Mouse (Mus musculus): ENCODE results near the gene Ablim1. TPM values are rescaled to one million over a fixed set of nuclear protein-coding genes. Genes with fewer than 3 reads are reported as not detected.

Gene Ablim1
- polyA plus RNA-seq, 1 experiment from 2014 or later = 35.8 TPM

DNA sequence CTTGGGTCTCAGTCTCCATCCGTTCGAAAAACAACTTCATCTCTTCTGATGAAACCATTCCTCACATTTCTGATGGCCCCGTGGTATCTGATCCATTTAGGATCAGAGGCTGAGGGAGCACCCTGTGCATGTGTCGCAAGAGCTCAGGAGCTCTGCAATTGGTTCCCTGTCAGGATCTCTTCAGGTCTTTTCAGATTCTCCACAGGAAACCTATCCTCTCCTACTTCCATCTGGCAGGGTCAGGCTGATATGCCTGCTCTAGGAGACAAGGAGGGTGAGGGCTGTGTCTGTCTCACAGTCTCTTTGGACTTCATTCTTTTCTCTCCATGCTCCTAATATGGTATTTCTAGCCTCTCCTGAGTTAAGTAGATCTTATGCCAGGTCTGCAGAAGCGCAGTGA, 43.1 kb upstream of the Ablim1 start:
- H3K4me3 ChIP-seq (replicated peaks) = no peak overlapping the region
- H3K9me3 ChIP-seq (replicated peaks) = no peaks in the 10 kb centered on the region
- H3K4me2 ChIP-seq = 0 out of 2 replicates have a peak overlapping the region, but pooled peaks have one; percentile 79
- ATAC-seq (replicated peaks; ENCODE audit: low FRiP score) = no peak
- H3K9ac ChIP-seq = no peak overlapping the region
- H3K36me3 ChIP-seq = no peaks in the 10 kb centered on the region
- no peaks in the 10 kb centered on the region for H3K27me3 ChIP-seq
- 90% methylated on average over 5 of the region's 5 CpGs for WGBS
- H3K27ac ChIP-seq = peak overlapping the region; percentile 10; the same call in 1 of the 2 replicates
- H3K4me1 ChIP-seq = peaks cover 42% of the 10 kb centered on the region

DNA sequence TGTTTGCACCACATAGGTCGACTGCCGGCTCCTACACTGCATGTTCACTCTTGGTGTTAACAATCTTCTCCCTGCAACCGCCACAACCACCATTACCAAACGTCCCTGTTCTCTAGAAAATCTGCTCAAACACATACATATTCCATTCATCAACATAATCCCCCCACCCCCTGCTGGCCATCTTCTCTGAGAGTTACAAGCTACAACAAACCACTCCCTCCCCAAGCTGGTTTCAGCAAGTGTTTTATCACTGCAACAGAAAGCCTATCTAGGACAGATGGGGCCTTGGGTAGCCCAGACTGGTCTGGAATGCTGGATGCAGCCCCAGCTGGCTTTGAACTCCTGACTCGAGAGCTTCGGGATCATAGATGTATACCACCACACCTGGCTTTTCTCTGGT, 42.5 kb upstream of the Ablim1 start:
- Histone ChIP-seq H3K27me3 (no peaks in the 10 kb centered on the region), H3K27ac (no peak overlapping the region), H3K36me3 (no peaks in the 10 kb centered on the region), H3K9me3 (replicated peaks) (no peaks in the 10 kb centered on the region), H3K9ac (no peak overlapping the region), H3K4me1 (peaks cover 37% of the 10 kb centered on the region), H3K4me3 (replicated peaks) (no peak overlapping the region), H3K4me2 (no peak overlapping the region)
- WGBS = 89% methylated on average over 6 of the region's 6 CpGs
- no peak for ATAC-seq (replicated peaks; ENCODE audit: low FRiP score)

DNA sequence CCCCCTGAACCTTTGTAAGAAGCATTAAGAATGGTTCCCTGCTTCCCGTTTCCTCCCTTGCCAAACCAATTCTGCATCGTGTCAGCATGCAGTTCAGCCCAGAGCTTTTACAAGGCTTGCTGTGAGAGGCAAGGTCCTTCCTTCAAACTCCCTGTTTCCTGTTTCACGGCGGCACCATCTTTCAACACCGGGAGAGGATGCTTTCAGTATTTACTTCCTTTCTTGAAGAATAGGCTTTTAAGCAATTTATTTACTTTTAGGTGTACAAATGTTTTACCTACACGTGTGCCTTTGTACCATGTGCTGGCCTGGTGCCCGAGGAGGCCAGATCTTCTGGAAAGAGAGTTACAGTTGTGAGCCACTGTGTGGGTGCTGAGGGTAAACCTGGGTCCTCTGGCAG, 41.6 kb upstream of the Ablim1 start:
- Histone ChIP-seq H3K9ac (no peak overlapping the region), H3K9me3 (replicated peaks) (no peaks in the 10 kb centered on the region), H3K36me3 (no peaks in the 10 kb centered on the region), H3K27me3 (no peaks in the 10 kb centered on the region), H3K4me1 (peaks cover 37% of the 10 kb centered on the region), H3K4me2 (no peak overlapping the region), H3K4me3 (replicated peaks) (no peak overlapping the region), H3K27ac (peak overlapping the region; percentile 85)
- 61% methylated on average over 7 of the region's 7 CpGs for WGBS
- no peak for ATAC-seq (replicated peaks; ENCODE audit: low FRiP score)

- H3K4me2 ChIP-seq = peak overlapping the region; percentile 31
- H3K4me3 ChIP-seq (replicated peaks) = peak overlapping the region; percentile 7; the same call in 1 of the 2 replicates
- 45% methylated on average over 16 of the region's 16 CpGs for WGBS
- no peaks in the 10 kb centered on the region for H3K27me3 ChIP-seq
- peak overlapping the region; percentile 85 for H3K27ac ChIP-seq
- no peaks in the 10 kb centered on the region for H3K36me3 ChIP-seq
- no peak overlapping the region for H3K9ac ChIP-seq
- no peaks in the 10 kb centered on the region for H3K9me3 ChIP-seq (replicated peaks)
- no peak for ATAC-seq (replicated peaks; ENCODE audit: low FRiP score)
- peaks cover 37% of the 10 kb centered on the region for H3K4me1 ChIP-seq
Measured at GRCm38 (mm10) chr19:57355451-57356251, 40.9 kb upstream of the Ablim1 start.

- no peak overlapping the region for H3K4me2 ChIP-seq
- H3K9ac ChIP-seq = no peak overlapping the region
- H3K27ac ChIP-seq = peak overlapping the region; percentile 85
- H3K4me3 ChIP-seq (replicated peaks) = no peak overlapping the region
- 69% methylated on average over 6 of the region's 6 CpGs for WGBS
- H3K27me3 ChIP-seq = no peaks in the 10 kb centered on the region
- no peaks in the 10 kb centered on the region for H3K36me3 ChIP-seq
- peaks cover 31% of the 10 kb centered on the region for H3K4me1 ChIP-seq
- H3K9me3 ChIP-seq (replicated peaks) = no peaks in the 10 kb centered on the region
- ATAC-seq (replicated peaks; ENCODE audit: low FRiP score) = no peak
Measured at GRCm38 (mm10) chr19:57354715-57355114, 40.0 kb upstream of the Ablim1 start.

DNA sequence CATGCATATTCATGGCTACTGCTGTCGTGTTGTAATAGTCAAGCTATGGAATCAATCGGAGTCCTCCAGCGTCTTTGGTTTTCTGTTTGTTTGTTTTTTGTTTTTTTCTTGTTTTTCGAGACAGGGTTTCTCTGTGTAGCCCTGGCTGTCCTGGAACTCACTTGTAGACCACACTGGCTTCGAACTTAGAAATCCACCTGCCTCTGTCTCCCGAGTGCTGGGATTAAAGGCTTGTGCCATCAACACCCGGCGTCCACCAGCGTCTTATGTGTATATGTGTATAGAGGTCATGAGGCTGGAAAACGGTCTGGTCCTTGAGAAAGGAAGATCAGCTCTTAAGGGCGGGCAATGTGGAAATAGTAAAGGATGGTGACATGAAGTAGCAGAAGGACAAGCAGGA, 39.3 kb upstream of the Ablim1 start:
- Histone ChIP-seq H3K9me3 (replicated peaks) (no peaks in the 10 kb centered on the region), H3K27ac (no peak overlapping the region), H3K27me3 (no peaks in the 10 kb centered on the region), H3K4me3 (replicated peaks) (no peak overlapping the region), H3K9ac (no peak overlapping the region), H3K36me3 (no peaks in the 10 kb centered on the region), H3K4me1 (peaks cover 27% of the 10 kb centered on the region), H3K4me2 (no peak overlapping the region)
- 95% methylated on average over 11 of the region's 11 CpGs for WGBS
- no peak for ATAC-seq (replicated peaks; ENCODE audit: low FRiP score)

GRCm38 (mm10) chr19:57353228-57353627, 38.5 kb upstream of the Ablim1 start:
- no peak overlapping the region for H3K4me3 ChIP-seq (replicated peaks)

GRCm38 (mm10) chr19:57352337-57352935, 37.7 kb upstream of the Ablim1 start:
- peaks cover 5% of the 10 kb centered on the region; the same call in 1 of the 2 replicates for H3K9me3 ChIP-seq (replicated peaks)
- WGBS = 68% methylated on average over 12 of the region's 12 CpGs
- no peak overlapping the region for H3K27ac ChIP-seq
- H3K27me3 ChIP-seq = no peaks in the 10 kb centered on the region
- peaks cover 19% of the 10 kb centered on the region for H3K4me1 ChIP-seq
- H3K4me2 ChIP-seq = no peak overlapping the region
- H3K36me3 ChIP-seq = no peaks in the 10 kb centered on the region
- H3K4me3 ChIP-seq (replicated peaks) = no peak overlapping the region
- no peak overlapping the region for H3K9ac ChIP-seq
- no peak for ATAC-seq (replicated peaks; ENCODE audit: low FRiP score)

More at GRCm38 (mm10) chr19:57353228-57353627, 38.5 kb upstream of the Ablim1 start:
- Histone ChIP-seq H3K36me3 (no peaks in the 10 kb centered on the region), H3K9ac (no peak overlapping the region), H3K4me2 (no peak overlapping the region), H3K27ac (no peak overlapping the region), H3K27me3 (no peaks in the 10 kb centered on the region), H3K9me3 (replicated peaks) (no peaks in the 10 kb centered on the region), H3K4me1 (peaks cover 19% of the 10 kb centered on the region)
- WGBS = 89% methylated on average over 10 of the region's 10 CpGs
- ATAC-seq (replicated peaks; ENCODE audit: low FRiP score) = no peak

- H3K4me1 ChIP-seq = no peaks in the 10 kb centered on the region
- no peaks in the 10 kb centered on the region for H3K36me3 ChIP-seq
- no peak overlapping the region for H3K4me3 ChIP-seq (replicated peaks)
- H3K27ac ChIP-seq = no peak overlapping the region
- H3K9me3 ChIP-seq (replicated peaks) = peaks cover 7% of the 10 kb centered on the region; the same call in 1 of the 2 replicates
- H3K4me2 ChIP-seq = no peak overlapping the region
- H3K27me3 ChIP-seq = no peaks in the 10 kb centered on the region
- no peak for ATAC-seq (replicated peaks; ENCODE audit: low FRiP score)
- H3K9ac ChIP-seq = no peak overlapping the region
Measured at GRCm38 (mm10) chr19:57349096-57349495, 34.4 kb upstream of the Ablim1 start.

DNA sequence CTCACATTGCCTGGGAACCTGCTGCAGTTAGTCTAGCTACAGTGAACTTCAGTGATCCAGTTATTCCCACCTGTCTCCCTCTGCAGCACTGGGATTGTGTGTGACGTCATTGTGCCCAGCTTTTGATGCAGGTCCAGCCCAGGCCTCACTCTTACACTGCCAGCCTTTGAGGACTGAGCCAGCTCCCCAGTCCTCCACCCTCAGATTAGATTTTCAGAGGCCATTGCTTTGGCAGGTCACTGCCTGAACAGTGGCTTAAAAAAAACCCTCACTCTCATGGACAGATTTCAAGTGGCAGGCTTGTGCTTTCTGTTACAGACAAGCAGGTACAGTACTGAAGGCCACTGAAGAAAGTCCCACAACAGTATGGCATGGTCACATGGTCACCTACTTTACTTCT, 30.0 kb upstream of the Ablim1 start:
- Histone ChIP-seq H3K36me3 (no peaks in the 10 kb centered on the region), H3K4me1 (no peaks in the 10 kb centered on the region), H3K4me2 (no peak overlapping the region), H3K9ac (no peak overlapping the region), H3K27me3 (no peaks in the 10 kb centered on the region), H3K4me3 (replicated peaks) (no peak overlapping the region), H3K27ac (no peak overlapping the region), H3K9me3 (replicated peaks) (peaks cover 7% of the 10 kb centered on the region; the same call in 1 of the 2 replicates)
- no peak for ATAC-seq (replicated peaks; ENCODE audit: low FRiP score)
- 90% methylated on average over 1 of the region's 1 CpGs for WGBS

- no peak overlapping the region for H3K27ac ChIP-seq
- peaks cover 7% of the 10 kb centered on the region; the same call in 1 of the 2 replicates for H3K9me3 ChIP-seq (replicated peaks)
- H3K4me3 ChIP-seq (replicated peaks) = no peak overlapping the region
- no peak for ATAC-seq (replicated peaks; ENCODE audit: low FRiP score)
- WGBS = 83% methylated on average over 5 of the region's 5 CpGs
- no peaks in the 10 kb centered on the region for H3K27me3 ChIP-seq
- H3K36me3 ChIP-seq = no peaks in the 10 kb centered on the region
- H3K9ac ChIP-seq = no peak overlapping the region
- H3K4me2 ChIP-seq = no peak overlapping the region
- no peaks in the 10 kb centered on the region for H3K4me1 ChIP-seq
Measured at GRCm38 (mm10) chr19:57343860-57344259, 29.1 kb upstream of the Ablim1 start.

DNA sequence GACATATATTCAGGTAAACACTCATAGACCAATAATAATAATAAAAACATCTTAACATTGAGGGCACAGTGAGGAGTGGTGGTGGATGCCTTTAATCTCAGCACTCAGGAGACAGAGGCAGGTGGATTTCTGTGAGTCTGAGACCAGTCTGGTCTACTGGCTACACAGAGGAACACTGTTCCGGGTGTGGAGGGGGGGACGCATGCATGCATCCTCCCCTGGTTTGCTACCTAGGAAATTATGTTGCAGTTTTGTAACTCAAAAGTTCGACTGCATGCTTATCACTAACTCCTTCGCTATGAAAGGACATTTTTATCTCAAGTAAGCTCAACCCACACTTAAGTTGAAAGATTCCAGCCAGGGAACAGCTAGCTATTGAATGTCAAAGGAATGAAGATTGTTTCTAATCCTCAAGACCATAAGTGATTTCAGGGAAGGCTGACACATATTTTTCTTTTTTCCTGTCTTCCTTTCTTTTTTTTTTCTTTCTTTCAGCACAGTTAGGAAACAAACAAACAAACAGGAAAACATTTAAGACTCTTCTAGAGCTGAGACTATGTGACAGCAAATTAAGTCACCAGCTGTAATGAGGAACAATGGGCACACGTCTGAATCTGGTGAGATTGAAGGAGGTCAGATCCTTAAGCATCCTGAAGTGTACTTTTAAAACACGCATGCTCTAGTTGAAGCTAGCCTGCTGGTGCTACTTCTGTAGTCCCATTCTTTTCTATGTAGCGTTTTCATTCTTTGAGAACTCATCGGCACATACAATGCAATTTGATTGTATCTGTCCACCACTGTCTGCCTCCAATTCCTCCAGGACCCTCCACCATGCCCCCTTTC, 26.4 kb upstream of the Ablim1 start:
- Histone ChIP-seq H3K4me3 (replicated peaks) (no peak overlapping the region), H3K27ac (no peak overlapping the region), H3K9ac (no peak overlapping the region), H3K4me1 (no peaks in the 10 kb centered on the region), H3K9me3 (replicated peaks) (no peaks in the 10 kb centered on the region), H3K4me2 (no peak overlapping the region), H3K27me3 (no peaks in the 10 kb centered on the region), H3K36me3 (no peaks in the 10 kb centered on the region)
- 86% methylated on average over 8 of the region's 8 CpGs for WGBS
- no peak for ATAC-seq (replicated peaks; ENCODE audit: low FRiP score)
